16 mouse cellular contexts compared by ENCODE assay signal in genomic region chr5:151296244-151296643, GRCm38 (mm10).
"Had no signal": no experiment of that assay in that cellular context is flagged by ENCODE, and none has a peak within 500 bp of the region (broad histone marks: within the 10 kb centered on the region; RNA-seq: fewer than 3 reads in every experiment).

No protein-coding gene starts in this region.

- H3K27ac ChIP-seq: kidney, postnatal 0 days; layer of hippocampus, adult 2 months; limb, embryonic 10.5 days; limb, embryonic 13.5 days; liver, embryonic 12.5 days; liver, embryonic 15.5 days had no signal

- H3K4me3 ChIP-seq: layer of hippocampus, adult 2 months; limb, embryonic 10.5 days; limb, embryonic 13.5 days; liver, embryonic 12.5 days; liver, embryonic 15.5 days had no signal

- H3K9me3 ChIP-seq: limb, embryonic 10.5 days; liver, embryonic 12.5 days; liver, embryonic 15.5 days had no signal

- H3K4me2 ChIP-seq: limb, embryonic 13.5 days; liver, embryonic 12.5 days; liver, embryonic 15.5 days; midbrain, embryonic 11.5 days had no signal

- H3K4me1 ChIP-seq: limb, embryonic 10.5 days; liver, embryonic 12.5 days; liver, embryonic 15.5 days had no signal

- ATAC-seq: liver, embryonic 12.5 days had no signal

- H3K36me3 ChIP-seq: limb, embryonic 10.5 days; limb, embryonic 13.5 days; liver, embryonic 12.5 days; liver, embryonic 15.5 days had no signal

- DNase-seq: kidney, adult 2 months; kidney, postnatal 25 days; lung, adult 2 months; lung, postnatal 14 days; lung, postnatal 4 days; midbrain, embryonic 14.5 days; thymus, adult 2 months; thymus, postnatal 14 days; thymus, postnatal 4 days had no signal

- H3K9ac ChIP-seq: limb, embryonic 13.5 days; liver, embryonic 12.5 days; liver, embryonic 15.5 days had no signal

- H3K27me3 ChIP-seq: limb, embryonic 13.5 days; liver, embryonic 12.5 days; liver, embryonic 15.5 days had no signal
